Mouse (Mus musculus) CH12.LX (cell line): ENCODE results near the gene Eefsec.

ENCODE experiments used
- BHLHE40 ChIP-seq: IDR thresholded peaks from 2 replicates; pipeline ENCODE4 v1.6.1; 2011; ENCODE audit warnings: mild to moderate bottlenecking, low read depth, low read length, improper control_type of control experiment
- USF2 ChIP-seq: conservative IDR thresholded peaks from 2 replicates; pipeline ENCODE4 v1.6.1; 2011; ENCODE audit warnings: low read depth, low read length, improper control_type of control experiment
- ZNF384 ChIP-seq: IDR thresholded peaks from 2 replicates; pipeline ENCODE4 v1.6.1; 2012; ENCODE audit warnings: low read depth, low read length, improper control_type of control experiment, inconsistent platforms

DNA sequence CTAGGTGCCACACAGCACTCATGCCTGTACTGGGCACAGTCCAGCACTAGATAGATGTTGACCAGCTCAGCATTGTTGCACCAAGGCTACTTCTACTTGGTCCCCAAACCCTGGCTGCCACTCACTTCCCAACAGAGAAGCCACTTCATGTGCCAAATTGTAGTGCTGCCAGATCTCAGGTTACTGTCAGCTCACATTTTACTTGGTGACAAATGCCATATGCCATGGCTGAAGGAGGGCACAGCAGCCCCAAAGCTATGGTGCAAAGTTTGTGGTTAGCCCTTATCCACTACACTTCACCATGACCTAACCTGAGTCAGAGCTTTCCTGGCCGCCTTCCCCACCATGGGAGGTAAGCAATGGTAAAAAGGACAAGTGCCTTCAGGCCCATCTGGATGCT is 99.6 kb downstream of the Eefsec start:
- no peak for TF ChIP-seq BHLHE40
- TF ChIP-seq USF2, result no peak
- TF ChIP-seq ZNF384, result no peak
